Mouse (Mus musculus) gastrocnemius, adult 18-20 months (tissue): Measurements from ENCODE around the gene Atp6v1b1. TPM values are rescaled to one million over a fixed set of nuclear protein-coding genes. Genes with fewer than 3 reads are reported as not detected.

ENCODE experiments used
- DNase-seq: peaks from one replicate; pipeline ENCODE4 v3.0.0; 2021; ENCODE audit warnings: low spot score
- long read RNA-seq, 2 experiments: library from polyadenylated mRNA; stranded (forward); transcript quantifications; one replicate each; pipeline ENCODE4 v2.0.0; 2021
- total RNA-seq, 2 experiments: library from RNA; stranded (reverse); gene quantifications; 2 replicates each; pipeline ENCODE4 v1.2.3; 2021

The Atp6v1b1 gene
- not detected for total RNA-seq
- long read RNA-seq, experiment 1 = 0 reads
- long read RNA-seq, experiment 2 = 0 reads

DNA sequence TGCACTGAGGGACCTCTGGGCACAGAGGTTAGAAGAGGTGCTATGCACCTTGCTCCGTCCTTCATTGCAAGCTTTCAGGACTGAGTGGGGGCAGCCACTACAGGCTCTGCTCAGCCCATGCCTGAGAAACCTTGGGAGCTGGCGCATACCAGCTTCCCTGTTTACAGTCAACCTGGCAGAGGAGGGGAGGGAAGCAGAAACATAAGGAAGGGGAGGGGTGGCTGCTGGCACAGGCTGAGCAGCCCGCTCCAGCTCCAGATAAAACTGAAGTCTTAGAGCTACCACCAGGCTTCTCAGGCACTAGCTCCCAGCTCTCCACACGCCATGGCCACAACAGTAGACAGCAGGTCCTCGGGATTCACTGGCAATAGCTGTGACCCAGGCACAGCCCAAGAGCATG, at the start of gene Atp6v1b1:
TSS of gene Atp6v1b1 (plus strand) at position 230 of the 400 bp plus-strand sequence.
- DNase-seq = no peak

- DNase-seq = peak; percentile 68
Observed at GRCm38 (mm10) chr6:83693835-83694234, 49.0 kb upstream of the Atp6v1b1 start.

- no peak for DNase-seq
Observed at GRCm38 (mm10) chr6:83695731-83696130, 47.1 kb upstream of the Atp6v1b1 start.

DNA sequence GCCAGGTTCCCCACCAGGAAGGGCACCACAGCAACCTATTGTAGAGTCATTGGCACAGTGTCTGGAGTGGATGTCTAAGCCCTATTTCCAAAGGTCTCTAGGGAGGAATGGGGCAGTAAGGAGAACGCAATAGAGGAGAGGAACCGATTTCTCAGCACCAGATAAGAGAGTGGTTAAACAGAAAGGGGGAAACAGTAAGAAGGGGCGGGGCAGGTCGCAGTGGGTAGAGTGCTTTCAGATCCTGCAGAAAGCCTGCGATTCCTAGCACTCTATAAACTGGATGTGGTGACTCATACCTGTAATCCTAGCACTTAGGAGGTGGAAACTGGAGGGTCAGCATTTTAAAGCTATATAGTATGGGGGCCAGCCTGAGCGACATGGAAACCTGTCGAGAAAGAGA, 46.1 kb upstream of the Atp6v1b1 start:
- no peak for DNase-seq

DNA sequence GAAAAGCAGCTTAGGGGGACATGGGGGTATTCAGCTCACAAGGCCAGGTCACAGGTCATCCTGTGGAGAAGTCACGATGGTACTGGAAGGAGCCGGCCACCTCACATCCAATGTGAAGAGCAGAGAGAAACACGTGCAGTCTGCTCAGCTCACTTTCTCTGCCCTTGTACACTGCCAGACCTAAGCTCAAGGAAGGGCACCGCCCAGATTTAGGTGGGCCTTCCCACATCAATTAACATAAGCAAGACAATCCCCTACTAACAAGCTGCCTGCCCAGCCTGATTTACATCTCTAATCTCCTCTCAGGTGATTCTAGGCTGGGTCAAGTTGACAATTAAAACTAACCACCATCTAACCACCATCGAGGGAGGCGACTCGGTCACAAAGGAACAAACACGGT, 44.9 kb upstream of the Atp6v1b1 start:
- no peak for DNase-seq

DNA sequence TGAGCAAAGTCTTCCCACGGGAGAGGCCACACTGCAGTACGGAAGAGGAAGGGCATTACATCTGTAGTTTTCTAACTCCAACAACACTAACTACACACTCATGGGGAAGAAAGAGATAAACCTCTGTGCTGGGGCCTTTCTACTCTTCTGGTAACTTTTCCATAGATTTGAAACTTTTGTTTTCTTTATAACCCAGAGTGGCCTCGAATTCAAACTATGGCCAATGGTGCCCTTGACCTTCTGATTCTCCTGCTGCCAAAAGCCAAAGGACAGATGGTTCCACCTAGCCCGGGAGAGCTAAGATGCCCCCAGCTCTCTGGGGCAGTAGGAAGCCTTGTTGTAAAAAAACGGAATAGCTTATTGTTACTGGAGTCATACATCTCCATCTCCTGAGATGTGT, 42.8 kb upstream of the Atp6v1b1 start:
- DNase-seq = no peak

GRCm38 (mm10) chr6:83701001-83701400, 41.8 kb upstream of the Atp6v1b1 start:
- no peak for DNase-seq

DNA sequence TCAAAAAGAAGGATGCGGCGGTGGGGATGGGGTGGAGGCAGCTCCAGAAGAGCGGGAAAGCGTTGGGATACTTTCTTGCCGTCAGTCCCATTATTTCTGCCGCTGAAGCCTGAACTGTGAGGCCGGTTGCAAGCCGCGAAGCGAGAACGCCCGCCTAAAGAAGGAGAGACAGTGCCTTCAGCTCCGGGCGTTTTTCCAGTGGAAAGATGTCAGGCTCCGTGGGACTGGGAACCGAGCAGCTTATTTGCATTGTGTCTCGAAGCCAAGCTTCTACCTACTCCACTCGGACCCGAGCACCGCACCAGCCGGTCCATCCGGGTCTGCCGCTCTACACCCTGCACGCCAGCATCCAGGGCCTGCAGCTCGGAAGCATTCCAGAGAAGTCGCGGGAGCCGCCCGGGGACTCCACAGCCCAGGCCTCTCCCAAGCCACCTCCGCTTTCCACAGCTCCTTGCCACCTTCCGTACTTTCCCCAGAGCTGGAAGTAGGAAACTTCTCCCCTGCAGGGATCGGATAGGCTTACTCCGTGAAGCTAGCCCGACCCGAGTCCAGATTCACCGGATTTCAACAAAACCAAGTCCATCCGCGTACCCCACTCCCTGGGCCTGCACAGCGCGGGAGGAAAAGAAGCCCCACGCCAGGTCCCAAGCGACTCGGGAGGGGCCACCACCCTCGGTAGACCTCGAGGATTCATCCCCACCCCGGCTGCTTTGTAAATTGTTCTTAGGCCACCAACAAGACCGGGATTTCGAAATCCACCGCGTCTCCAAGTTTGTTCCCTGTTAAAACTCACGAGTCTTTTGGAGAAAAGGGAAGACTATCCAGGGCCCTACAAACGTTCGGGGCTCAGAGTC, 40.4 kb upstream of the Atp6v1b1 start:
- DNase-seq = no peak

DNA sequence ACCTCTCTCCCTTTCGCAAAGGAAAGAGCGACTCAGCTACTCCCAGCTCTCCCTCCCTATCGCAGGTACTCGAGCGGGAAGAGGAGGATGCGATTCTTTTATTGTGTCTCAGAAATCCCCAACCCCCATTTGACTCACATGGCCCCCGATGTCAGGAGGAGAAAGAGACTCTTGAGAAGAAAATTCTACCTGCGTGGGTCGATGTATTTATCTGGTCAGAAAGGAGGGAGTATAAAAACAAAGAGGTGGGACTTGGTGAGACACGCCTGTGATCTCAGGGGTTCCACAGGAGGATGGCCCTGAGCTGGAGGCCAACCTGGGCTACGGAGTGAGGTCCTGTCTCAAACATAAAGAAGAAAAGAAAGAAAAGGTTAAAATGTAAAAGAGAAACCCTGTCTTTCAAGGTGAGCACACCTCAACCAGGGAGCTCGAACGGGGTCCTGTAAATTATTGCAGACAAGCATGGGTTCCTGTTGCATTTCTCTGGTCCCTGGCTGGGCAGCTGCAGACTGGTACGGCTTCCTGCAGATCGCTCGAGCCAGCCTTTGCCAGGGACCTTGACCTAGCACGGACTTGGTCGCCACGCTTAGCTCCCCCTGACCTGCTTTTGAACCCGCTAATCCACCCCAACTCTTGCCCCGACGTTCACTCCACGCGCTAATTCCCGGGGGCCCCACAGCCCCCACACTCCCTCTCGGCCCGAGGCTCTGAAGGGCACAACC, 39.6 kb upstream of the Atp6v1b1 start:
- no peak for DNase-seq

DNA sequence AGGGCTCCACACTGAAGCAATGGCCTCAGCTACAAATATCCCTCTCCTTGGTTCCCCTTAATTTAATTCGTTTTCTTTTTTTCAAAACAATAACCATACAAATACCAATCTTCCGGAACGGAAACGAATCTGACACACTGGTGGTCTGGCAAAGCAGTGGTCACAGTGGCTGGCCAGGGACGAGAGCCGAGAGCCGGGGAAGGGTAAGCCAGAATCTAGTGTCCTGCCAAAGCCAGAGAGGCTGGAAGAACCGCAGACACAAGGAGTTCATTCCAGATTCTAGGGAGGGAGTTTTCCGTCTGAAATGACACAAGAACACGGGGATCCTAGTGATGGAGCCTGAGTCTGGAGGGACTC, 39.1 kb upstream of the Atp6v1b1 start:
- DNase-seq = no peak

DNA sequence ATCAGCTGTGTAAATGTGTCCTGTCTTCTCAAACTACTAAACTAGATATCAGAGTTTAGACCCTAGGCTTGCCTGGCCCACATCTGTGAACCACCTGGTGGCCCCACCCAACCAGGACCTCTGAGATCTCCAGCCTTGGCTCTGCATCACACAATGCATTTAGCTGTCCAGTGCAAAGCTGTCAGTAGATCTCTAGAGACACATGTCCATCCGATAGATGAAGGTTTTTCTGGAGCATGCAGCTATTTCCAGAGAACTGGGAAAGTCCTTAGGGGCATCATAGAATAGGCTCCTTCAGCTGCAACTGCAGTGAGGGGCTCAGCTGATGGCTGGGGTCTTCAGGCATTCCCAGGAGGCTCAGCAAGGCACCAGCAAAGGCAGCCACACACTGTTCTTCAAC, 38.5 kb upstream of the Atp6v1b1 start:
- no peak for DNase-seq

- DNase-seq = no peak
Observed at GRCm38 (mm10) chr6:83704701-83705100, 38.1 kb upstream of the Atp6v1b1 start.

DNA sequence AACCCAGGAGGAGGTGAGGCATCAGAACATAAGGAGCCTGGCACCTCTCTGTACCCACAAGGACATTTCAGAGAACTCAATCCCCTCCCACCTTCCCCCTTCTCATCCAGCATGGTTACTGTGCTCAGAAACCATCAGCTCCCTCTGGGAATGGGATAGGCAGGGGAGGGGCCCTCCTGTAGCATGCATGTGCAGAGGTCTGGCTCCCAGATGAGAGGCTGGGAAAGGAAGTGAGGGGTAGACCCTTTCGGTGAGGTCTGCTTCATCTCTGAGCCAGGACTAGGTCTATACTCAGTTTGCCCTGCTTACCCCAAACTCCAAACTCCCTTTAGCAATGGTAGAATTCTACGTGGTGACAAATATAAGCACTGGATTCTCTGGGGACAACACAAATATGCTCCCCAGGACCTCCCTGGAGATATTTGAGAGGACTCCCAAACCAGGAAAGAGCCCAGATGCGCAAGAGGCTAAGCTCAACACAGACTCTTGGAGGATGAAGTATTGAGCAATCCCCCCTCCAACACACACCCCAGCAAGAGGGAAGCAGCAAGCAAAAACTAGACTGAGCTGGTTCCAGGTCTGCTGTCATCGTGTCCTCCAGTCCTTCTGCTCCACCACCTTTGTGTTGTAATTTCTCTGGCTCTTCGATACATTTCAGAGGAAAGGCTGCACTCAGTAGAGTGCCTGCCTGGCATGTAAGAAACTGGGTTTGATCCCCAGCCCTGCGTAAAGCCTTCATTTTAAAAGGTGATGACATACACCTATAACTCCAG, 34.9 kb upstream of the Atp6v1b1 start:
- DNase-seq = no peak

GRCm38 (mm10) chr6:83710361-83711066, 32.3 kb upstream of the Atp6v1b1 start:
- no peak for DNase-seq

- peak; percentile 77 for DNase-seq
Observed at GRCm38 (mm10) chr6:83711067-83711675, 31.6 kb upstream of the Atp6v1b1 start, which contains the start of gene Vax2. Gene Vax2 (plus strand): TSS chr6:83711264.

DNA sequence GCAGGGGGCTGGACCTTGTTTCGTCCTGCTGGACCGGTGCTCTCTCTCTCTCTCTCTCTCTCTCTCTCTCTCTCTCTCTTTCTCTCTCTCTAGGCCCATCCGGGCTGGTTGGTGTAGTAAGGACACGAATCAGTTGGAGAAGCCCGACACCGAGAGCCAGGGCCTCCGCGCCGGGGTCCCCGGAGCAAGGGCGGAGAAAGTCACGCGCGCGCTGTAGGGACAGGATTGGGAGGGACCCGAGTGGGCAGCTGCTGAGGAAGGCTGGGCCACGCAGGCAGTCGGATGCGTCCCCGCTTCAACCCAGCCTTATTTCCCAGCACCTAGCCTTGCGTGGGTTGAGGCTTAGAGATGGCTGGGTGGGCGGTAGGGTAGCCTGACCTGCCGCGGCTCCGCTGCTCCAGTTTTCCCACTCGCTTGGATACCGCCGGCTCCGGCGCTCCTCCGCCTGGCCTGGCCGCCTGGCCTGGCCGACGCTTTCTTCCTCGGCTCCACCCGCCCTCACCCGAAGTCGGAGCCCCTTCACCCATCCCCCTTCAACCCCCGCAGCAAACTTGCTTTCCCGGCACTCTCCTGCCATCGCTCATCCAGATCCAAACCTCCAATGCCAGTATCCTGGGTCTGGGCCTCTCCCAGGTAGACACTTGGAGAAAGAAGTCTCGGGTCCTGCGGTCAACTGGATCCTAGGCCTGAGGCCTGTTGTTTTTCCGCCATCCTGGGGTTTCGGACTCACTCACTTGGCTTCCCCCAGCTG, 30.9 kb upstream of the Atp6v1b1 start:
- DNase-seq = no peak

GRCm38 (mm10) chr6:83713271-83714136, 29.3 kb upstream of the Atp6v1b1 start:
- DNase-seq = no peak

- DNase-seq = no peak
Observed at GRCm38 (mm10) chr6:83714221-83715123, 28.3 kb upstream of the Atp6v1b1 start.
